Mouse (Mus musculus) cerebellum, adult 11-12 months (tissue): ENCODE measurements at regions not wholly inside any gene's neighbourhood (a gene's known extent, or its start where the extent isn't known, plus 50 kb on each side); places are given as distances from the start of the nearest gene placed in this dataset.

Experiments used
- DNase-seq: peaks from one replicate; pipeline ENCODE4 v3.0.0; 2022

GRCm38 (mm10) chr3:60926024-60926547, 76.5 kb upstream of the P2ry1 start:
- no peak for DNase-seq

- no peak for DNase-seq
These were observed 73.7 kb upstream of the P2ry1 start for GRCm38 (mm10) chr3:60928910-60929309.

GRCm38 (mm10) chr3:60934492-60934891, 68.1 kb upstream of the P2ry1 start:
- DNase-seq, result no peak

- no peak for DNase-seq
These were observed 61.1 kb upstream of the P2ry1 start for GRCm38 (mm10) chr3:60941451-60941850.

- DNase-seq, result no peak
These were observed 53.7 kb upstream of the P2ry1 start for GRCm38 (mm10) chr3:60948897-60949296.
